Mouse (Mus musculus) ovary, adult 10 weeks (tissue): ENCODE measurements around the gene Adam19. TPM values are rescaled to one million over a fixed set of nuclear protein-coding genes. Genes with fewer than 3 reads are reported as not detected.

Experiments used
- polyA plus RNA-seq: library from polyadenylated mRNA; stranded (reverse); fragments of 350-450 nt; fragmentation: Illumina TruSeq; extraction: RNeasy Lipid Tissue Mini Kit (QIAGEN cat#74804); gene quantifications from one replicate; pipeline ENCODE4 v1.2.3, GENCODE M21; 2014

Gene Adam19
- 7.6 TPM for polyA plus RNA-seq

DNA sequence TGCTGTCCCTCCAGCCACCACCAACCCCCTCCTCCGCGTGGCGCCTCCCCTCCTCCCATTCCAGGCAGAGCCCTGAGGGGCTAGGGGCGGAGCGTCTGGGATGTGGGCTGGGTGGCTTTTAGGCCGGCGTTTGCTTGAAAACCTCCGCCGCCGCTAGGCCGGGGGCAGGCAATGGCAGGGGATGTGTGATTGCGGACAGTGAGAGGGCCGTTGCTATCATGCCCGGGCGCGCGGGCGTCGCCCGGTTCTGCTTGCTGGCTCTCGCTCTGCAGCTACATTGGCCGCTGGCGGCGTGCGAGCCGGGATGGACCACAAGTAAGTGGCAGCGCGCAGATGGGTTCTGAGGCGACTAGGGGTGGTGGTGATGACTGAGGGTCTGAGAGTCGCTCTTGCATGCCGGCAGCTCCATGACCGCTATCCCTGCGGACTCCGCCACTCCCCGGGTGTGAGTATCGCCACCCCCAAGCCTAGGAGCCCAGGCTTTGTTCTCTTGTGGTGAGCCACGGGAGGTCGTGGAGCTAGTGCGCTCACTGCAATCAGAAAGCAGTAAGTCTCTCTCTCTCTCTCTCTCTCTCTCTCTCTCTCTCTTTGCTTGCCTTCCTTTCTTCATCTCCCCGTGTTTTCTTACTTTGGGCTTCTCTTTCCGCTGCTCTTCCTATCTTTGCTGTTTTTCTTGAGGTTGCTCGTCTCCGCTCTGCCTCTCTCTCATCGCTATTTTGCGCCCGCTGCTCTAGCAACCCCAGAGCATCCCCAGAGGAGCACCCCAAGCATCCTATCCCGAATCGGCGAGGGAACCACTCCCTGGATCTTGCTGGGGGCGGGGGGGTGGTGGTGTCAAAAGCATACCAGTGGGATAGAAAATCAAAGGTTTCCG is at the start of gene Adam19:
Gene Adam19, plus strand, starts transcription at position 97 of the 874 bp plus-strand sequence.

GRCm38 (mm10) chr11:46052105-46052659 is 3.6 kb upstream of the Adam19 start, which contains the start of gene Gm12166:
TSS of gene Gm12166 (minus strand) at chr11:46052321.

GRCm38 (mm10) chr11:46165866-46166585 is 110.2 kb downstream of the Adam19 start, which contains the start of gene Nipal4:
TSS of gene Nipal4 (minus strand) at chr11:46166508.

Other genes starting within 250 kb of the Adam19 start
- 135 TPM for gene Clint1, start 203.9 kb upstream of the Adam19 start, polyA plus RNA-seq
- gene Lsm11, start 111.1 kb upstream of the Adam19 start, polyA plus RNA-seq: 4.2 TPM
- gene Thg1l, start 100.5 kb upstream of the Adam19 start, polyA plus RNA-seq: 11.5 TPM
- 0.23 TPM for gene Sox30, start 75.7 kb upstream of the Adam19 start, polyA plus RNA-seq
- 1.6 TPM for gene Gm12166, start 3.7 kb upstream of the Adam19 start, polyA plus RNA-seq
- 1.7 TPM for gene Nipal4, start 110.5 kb downstream of the Adam19 start, polyA plus RNA-seq
- gene Fndc9, start 179.5 kb downstream of the Adam19 start, polyA plus RNA-seq: not detected